Mouse (Mus musculus) retina, postnatal 1 day (tissue): ENCODE measurements around the gene Chmp4b.

Experiments used
- DNase-seq: peaks from one replicate; pipeline ENCODE4 v3.0.0-alpha.2; 2012

Chmp4b gene

GRCm38 (mm10) chr2:154729737-154730136, 78.2 kb downstream of the Chmp4b start:
- no peak for DNase-seq

- DNase-seq = no peak
Observed at GRCm38 (mm10) chr2:154730841-154731240, 79.3 kb downstream of the Chmp4b start.

GRCm38 (mm10) chr2:154731916-154732315, 80.4 kb downstream of the Chmp4b start:
- DNase-seq = peak; percentile 78

- DNase-seq = no peak
Observed at GRCm38 (mm10) chr2:154732503-154733141, 81.1 kb downstream of the Chmp4b start.

GRCm38 (mm10) chr2:154734977-154735376, 83.5 kb downstream of the Chmp4b start:
- peak; percentile 55 for DNase-seq

- peak; percentile 48 for DNase-seq
Observed at GRCm38 (mm10) chr2:154735416-154735815, 83.9 kb downstream of the Chmp4b start.

- no peak for DNase-seq
Observed at GRCm38 (mm10) chr2:154735986-154736385, 84.5 kb downstream of the Chmp4b start.

GRCm38 (mm10) chr2:154738621-154739020, 87.1 kb downstream of the Chmp4b start:
- DNase-seq = peak; percentile 27

- no peak for DNase-seq
Observed at GRCm38 (mm10) chr2:154742911-154743819, 91.7 kb downstream of the Chmp4b start.

- DNase-seq = peak; percentile 73
Observed at GRCm38 (mm10) chr2:154743915-154744314, 92.4 kb downstream of the Chmp4b start.
